Mouse (Mus musculus) forebrain, embryonic 12.5 days (tissue): ENCODE results near the gene Cdk19. TPM values are rescaled to one million over a fixed set of nuclear protein-coding genes. Genes with fewer than 3 reads are reported as not detected.
A peak's percentile ranks its signal among the peaks of the same experiment; 100 is the strongest.
"Not testable (repeated sequence)": the region's sequence is repeated elsewhere in the genome, so short reads cannot be mapped to it uniquely, and the experiment has no call there.

ENCODE experiments used
- ATAC-seq: fragments of 200-750 bp; cut with Nextera tagmentation; 2 replicates; pipeline ENCODE4 v1.8.0; 2017; ENCODE audit warnings: moderate TSS enrichment; ENCODE audit not compliant: low FRiP score
- H3K27ac ChIP-seq: fragments of 300-500 bp; sonication (generic); 2 replicates; pipeline ENCODE4 v1.5.1; 2016; ENCODE audit warnings: mild to moderate bottlenecking
- H3K27me3 ChIP-seq: fragments of 300-500 bp; sonication (generic); 2 replicates; pipeline ENCODE4 v1.6.1; 2016; ENCODE audit warnings: mild to moderate bottlenecking
- H3K36me3 ChIP-seq: fragments of 300-500 bp; sonication (generic); replicated peaks from 2 replicates; pipeline ENCODE4 v1.6.1; 2016; ENCODE audit warnings: mild to moderate bottlenecking
- H3K4me1 ChIP-seq: fragments of 300-500 bp; sonication (generic); 2 replicates; pipeline ENCODE4 v1.6.1; 2016
- H3K4me2 ChIP-seq: fragments of 300-500 bp; sonication (generic); 2 replicates; pipeline ENCODE4 v1.6.1; 2016; ENCODE audit warnings: mild to moderate bottlenecking, moderate library complexity
- H3K4me3 ChIP-seq: fragments of 300-500 bp; sonication (generic); replicated peaks from 2 replicates; pipeline ENCODE4 v1.5.1; 2016; ENCODE audit warnings: mild to moderate bottlenecking
- H3K9ac ChIP-seq: fragments of 300-500 bp; sonication (generic); 2 replicates; pipeline ENCODE4 v1.6.1; 2016; ENCODE audit warnings: mild to moderate bottlenecking
- H3K9me3 ChIP-seq: fragments of 300-500 bp; sonication (generic); 2 replicates; pipeline ENCODE4 v1.6.1; 2016
- WGBS: fragments of 180-500 bp; shearing (Covaris S2); methylation state at CpG from one replicate; pipeline ENCODE4 v1.1.7; 2016; 5-methylcytosine and 5-hydroxymethylcytosine counted together
- polyA plus RNA-seq: library from polyadenylated mRNA; unstranded; fragments of >200 nt; fragmentation: Nextera tagmentation; extraction: Ambion mirVana; gene quantifications from 2 replicates; pipeline ENCODE4 v1.2.1, GENCODE M21; 2016

The Cdk19 gene
- 12.5 and 12.9 TPM in 2 replicates for polyA plus RNA-seq

DNA sequence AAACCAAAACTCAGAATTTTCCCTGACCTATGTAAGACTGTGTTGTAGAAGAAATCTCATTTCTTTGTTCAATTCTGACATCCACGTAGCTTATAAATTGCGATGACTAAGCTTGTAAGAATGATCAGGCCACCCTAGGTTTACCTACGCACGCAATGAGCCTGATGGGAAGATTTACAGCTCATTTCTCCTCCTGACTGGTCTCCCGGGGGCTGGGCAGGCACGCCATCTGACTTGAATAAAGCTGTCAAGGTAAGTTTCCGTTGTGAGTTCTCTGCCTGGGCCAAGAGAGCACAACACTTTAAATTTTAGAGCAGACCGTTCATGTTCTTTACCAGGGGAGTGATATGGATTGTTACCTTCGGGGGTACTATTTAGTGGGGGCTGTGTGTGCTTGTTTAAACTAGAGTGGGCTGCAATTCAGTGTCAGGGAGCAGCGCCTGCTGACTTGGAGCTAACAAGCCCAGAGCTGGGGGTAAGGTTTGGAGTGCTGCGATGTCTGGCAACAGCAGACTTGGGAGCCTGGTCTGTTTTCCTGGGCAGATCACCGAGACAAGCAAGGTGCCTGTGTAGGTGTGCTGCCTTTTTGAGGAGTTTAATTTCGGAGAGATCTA, at the start of gene Cdk19:
Gene Cdk19 (plus strand): TSS at position 214 of the 614 bp plus-strand sequence.
- H3K4me2 ChIP-seq = no peak within 1 kb of the TSS
- H3K27ac ChIP-seq = no peak within 1 kb of the TSS
- no peaks in the 10 kb centered on the region for H3K4me1 ChIP-seq
- 0 out of 2 replicates have a peak, but pooled peaks cover 4% of the 10 kb centered on the region for H3K27me3 ChIP-seq
- H3K9ac ChIP-seq = no peak within 1 kb of the TSS
- WGBS = 44% methylated on average over 13 of the region's 13 CpGs
- H3K36me3 ChIP-seq = no peaks in the 10 kb centered on the region
- ATAC-seq = no peak
- no peaks in the 10 kb centered on the region for H3K9me3 ChIP-seq
- no peak within 1 kb of the TSS for H3K4me3 ChIP-seq

DNA sequence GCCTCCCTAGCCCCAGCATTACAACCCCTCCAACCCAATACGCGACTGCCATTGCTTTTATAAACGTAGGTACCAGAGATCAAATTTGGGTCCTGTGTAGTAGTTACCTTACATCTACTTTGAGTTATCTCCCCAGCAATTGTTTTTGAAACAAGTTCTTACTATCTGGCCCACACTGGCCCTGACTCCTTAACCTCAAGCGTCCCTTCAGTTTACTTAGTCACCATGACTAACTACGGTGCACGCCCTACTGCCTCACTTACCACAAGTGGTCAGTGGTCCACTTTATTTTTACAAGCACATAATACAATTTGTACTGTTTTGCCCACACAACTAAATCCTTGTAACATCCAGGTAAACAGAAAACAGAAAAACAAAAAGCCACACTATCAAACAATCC, 46.7 kb upstream of the Cdk19 start:
- H3K9ac ChIP-seq = no peak overlapping the region
- peaks cover 31% of the 10 kb centered on the region for H3K36me3 ChIP-seq
- H3K4me2 ChIP-seq = no peak overlapping the region
- H3K9me3 ChIP-seq = no peaks in the 10 kb centered on the region
- no peak for ATAC-seq
- 96% methylated on average over 6 of the region's 6 CpGs for WGBS
- H3K27ac ChIP-seq = no peak overlapping the region
- no peaks in the 10 kb centered on the region for H3K27me3 ChIP-seq
- H3K4me1 ChIP-seq = peaks cover 10% of the 10 kb centered on the region; the same call in 1 of the 2 replicates
- H3K4me3 ChIP-seq = no peak overlapping the region

GRCm38 (mm10) chr10:40300648-40301171, 38.7 kb upstream of the Cdk19 start:
- H3K9ac ChIP-seq = peak overlapping the region; percentile 93

GRCm38 (mm10) chr10:40301181-40302075, 37.9 kb upstream of the Cdk19 start:
- peak overlapping the region; percentile 87 for H3K27ac ChIP-seq
- ATAC-seq = peak; percentile 30
- H3K36me3 ChIP-seq, H3K27me3 ChIP-seq, H3K9me3 ChIP-seq: not testable (repeated sequence)
- peak overlapping the region; percentile 55 for H3K4me2 ChIP-seq
- H3K4me1 ChIP-seq = peaks cover 25% of the 10 kb centered on the region
- H3K4me3 ChIP-seq = peak overlapping the region; percentile 87
- peak overlapping the region; percentile 93 for H3K9ac ChIP-seq
- WGBS = under 1% methylated on average over 63 of the region's 91 CpGs

More at GRCm38 (mm10) chr10:40300648-40301171, 38.7 kb upstream of the Cdk19 start:
- under 1% methylated on average over 36 of the region's 36 CpGs for WGBS
- Histone ChIP-seq H3K36me3 (peaks cover 4% of the 10 kb centered on the region; the same call in 1 of the 2 replicates), H3K4me1 (peaks cover 31% of the 10 kb centered on the region), H3K9me3 (no peaks in the 10 kb centered on the region), H3K4me2 (peak overlapping the region; percentile 55), H3K27ac (peak overlapping the region; percentile 87), H3K4me3 (peak overlapping the region; percentile 87), H3K27me3 (no peaks in the 10 kb centered on the region)
- ATAC-seq = peak; percentile 83

DNA sequence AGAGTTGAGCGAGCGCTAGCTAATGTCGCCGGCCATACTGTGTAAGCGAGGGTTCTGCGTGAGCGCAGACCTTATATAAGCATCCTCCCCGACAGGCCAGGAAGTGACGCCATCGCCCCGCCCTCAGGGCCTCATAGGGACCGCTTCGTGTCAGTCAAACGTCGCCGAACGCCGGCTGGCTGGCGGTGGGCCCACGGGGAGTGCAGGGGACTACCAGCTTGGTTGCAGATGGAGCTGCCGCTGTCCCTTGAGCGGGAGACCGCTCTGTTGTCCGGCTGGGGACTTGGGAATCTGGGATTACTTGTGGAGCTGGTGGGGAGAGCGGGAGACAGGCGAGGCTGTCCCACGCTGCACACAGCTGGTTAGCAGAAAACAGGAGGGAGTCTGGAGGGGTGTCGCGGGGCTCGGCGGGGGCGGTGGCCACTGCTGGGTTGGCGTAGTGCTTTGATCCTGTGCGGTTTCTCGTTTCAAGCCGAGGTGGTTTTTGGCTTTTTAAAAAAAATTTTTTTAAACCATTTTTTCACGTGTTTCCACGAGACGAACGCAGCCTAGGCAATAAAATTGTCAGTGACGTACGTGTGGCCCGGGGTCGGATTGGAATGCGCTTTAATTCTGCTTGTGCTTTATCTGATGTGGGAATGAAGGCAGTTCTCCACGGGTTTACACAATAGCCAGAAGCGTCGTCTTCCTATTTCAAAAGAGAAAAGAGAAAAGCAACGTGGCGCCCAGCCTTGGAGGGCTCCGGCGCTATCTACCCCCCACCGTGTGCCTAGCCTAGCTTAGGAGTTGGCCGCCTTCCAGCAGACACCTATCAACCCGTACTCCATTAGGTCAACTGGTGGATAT, 37.0 kb upstream of the Cdk19 start, which contains the start of gene Amd1:
Gene Amd1 (minus strand): TSS at position 47 of the 846 bp plus-strand sequence.
- ATAC-seq = peak; percentile 98
- H3K9ac ChIP-seq = peak within 1 kb of the TSS; percentile 93
- peak within 1 kb of the TSS; percentile 87 for H3K4me3 ChIP-seq
- H3K27ac ChIP-seq = peak within 1 kb of the TSS; percentile 97
- no peaks in the 10 kb centered on the region for H3K9me3 ChIP-seq
- no peaks in the 10 kb centered on the region for H3K27me3 ChIP-seq
- H3K4me1 ChIP-seq = peaks cover 21% of the 10 kb centered on the region
- H3K4me2 ChIP-seq = peak within 1 kb of the TSS; percentile 71
- H3K36me3 ChIP-seq = no peaks in the 10 kb centered on the region
- WGBS = under 1% methylated on average over 55 of the region's 55 CpGs

- no peak overlapping the region for H3K9ac ChIP-seq
- no peaks in the 10 kb centered on the region for H3K9me3 ChIP-seq
- H3K36me3 ChIP-seq = no peaks in the 10 kb centered on the region
- WGBS = 88% methylated on average over 1 of the region's 1 CpGs
- H3K4me2 ChIP-seq = no peak overlapping the region
- no peaks in the 10 kb centered on the region for H3K27me3 ChIP-seq
- no peak for ATAC-seq
- H3K4me3 ChIP-seq = no peak overlapping the region
- no peaks in the 10 kb centered on the region for H3K4me1 ChIP-seq
- no peak overlapping the region for H3K27ac ChIP-seq
These were observed 33.4 kb upstream of the Cdk19 start for GRCm38 (mm10) chr10:40305989-40306388.

GRCm38 (mm10) chr10:40307826-40308583, 31.4 kb upstream of the Cdk19 start:
- Histone ChIP-seq H3K4me3 (no peak overlapping the region), H3K4me2 (no peak overlapping the region), H3K36me3 (no peaks in the 10 kb centered on the region), H3K4me1 (no peaks in the 10 kb centered on the region), H3K27me3 (no peaks in the 10 kb centered on the region), H3K9ac (no peak overlapping the region), H3K9me3 (no peaks in the 10 kb centered on the region), H3K27ac (no peak overlapping the region)
- ATAC-seq = no peak
- 62% methylated on average over 4 of the region's 4 CpGs for WGBS

- WGBS = 57% methylated on average over 6 of the region's 6 CpGs
- Histone ChIP-seq H3K4me1 (no peaks in the 10 kb centered on the region), H3K36me3 (no peaks in the 10 kb centered on the region), H3K4me3 (no peak overlapping the region), H3K4me2 (no peak overlapping the region), H3K9ac (no peak overlapping the region), H3K9me3 (no peaks in the 10 kb centered on the region), H3K27me3 (no peaks in the 10 kb centered on the region), H3K27ac (no peak overlapping the region)
- ATAC-seq = no peak
These were observed 29.3 kb upstream of the Cdk19 start for GRCm38 (mm10) chr10:40309884-40310635.

GRCm38 (mm10) chr10:40312781-40313180, 26.6 kb upstream of the Cdk19 start:
- Histone ChIP-seq H3K4me1 (no peaks in the 10 kb centered on the region), H3K4me3 (no peak overlapping the region), H3K27ac (no peak overlapping the region), H3K4me2 (no peak overlapping the region), H3K9ac (no peak overlapping the region), H3K27me3 (no peaks in the 10 kb centered on the region), H3K36me3 (no peaks in the 10 kb centered on the region), H3K9me3 (no peaks in the 10 kb centered on the region)
- WGBS = 92% methylated on average over 4 of the region's 4 CpGs
- no peak for ATAC-seq

DNA sequence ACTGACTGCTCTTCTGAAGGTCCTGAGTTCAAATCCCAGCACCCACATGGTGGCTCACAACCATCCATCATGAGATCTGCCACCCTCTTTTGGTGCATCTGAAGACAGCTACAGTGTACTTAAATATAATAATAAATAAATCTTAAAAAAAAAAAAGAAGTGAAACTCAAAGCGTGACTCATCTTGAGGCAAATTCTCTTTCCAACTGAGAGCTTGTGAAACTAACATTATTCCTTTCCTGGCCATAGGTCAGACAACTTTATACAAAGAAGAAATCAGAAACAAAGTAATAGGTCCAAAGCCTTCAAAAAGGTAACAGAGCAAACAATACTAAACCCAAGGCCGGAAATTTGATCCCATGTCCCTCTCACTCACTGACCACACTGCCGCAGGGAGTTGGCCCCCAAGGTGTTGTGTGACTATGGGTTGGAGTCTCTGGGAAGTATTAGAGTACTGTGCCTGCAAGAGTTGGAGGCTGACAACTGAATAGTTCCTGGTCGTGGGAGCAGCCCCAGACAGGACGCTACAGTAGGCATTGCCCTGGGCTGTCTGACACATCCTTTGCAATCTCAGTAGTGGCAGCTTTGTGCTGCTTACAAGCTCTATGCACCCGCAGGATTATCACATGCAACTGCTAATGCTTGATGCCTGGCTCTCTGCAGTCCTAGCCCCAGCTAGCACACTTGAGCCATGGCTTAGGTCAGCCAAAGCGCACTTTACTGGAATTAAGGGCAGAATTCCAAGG, 22.4 kb upstream of the Cdk19 start:
- Histone ChIP-seq H3K36me3 (no peaks in the 10 kb centered on the region), H3K4me2 (no peak overlapping the region), H3K4me1 (no peaks in the 10 kb centered on the region), H3K27me3 (no peaks in the 10 kb centered on the region), H3K9ac (no peak overlapping the region), H3K4me3 (no peak overlapping the region), H3K9me3 (no peaks in the 10 kb centered on the region), H3K27ac (no peak overlapping the region)
- WGBS = 63% methylated on average over 7 of the region's 7 CpGs
- no peak for ATAC-seq
